Mouse (Mus musculus): ENCODE results near the gene Tor2a. TPM values are rescaled to one million over a fixed set of nuclear protein-coding genes. Genes with fewer than 3 reads are reported as not detected.

Tor2a gene
- total and polyA plus RNA-seq, 3 experiments: 33.3 to 53.8 (median 41.4) TPM

DNA sequence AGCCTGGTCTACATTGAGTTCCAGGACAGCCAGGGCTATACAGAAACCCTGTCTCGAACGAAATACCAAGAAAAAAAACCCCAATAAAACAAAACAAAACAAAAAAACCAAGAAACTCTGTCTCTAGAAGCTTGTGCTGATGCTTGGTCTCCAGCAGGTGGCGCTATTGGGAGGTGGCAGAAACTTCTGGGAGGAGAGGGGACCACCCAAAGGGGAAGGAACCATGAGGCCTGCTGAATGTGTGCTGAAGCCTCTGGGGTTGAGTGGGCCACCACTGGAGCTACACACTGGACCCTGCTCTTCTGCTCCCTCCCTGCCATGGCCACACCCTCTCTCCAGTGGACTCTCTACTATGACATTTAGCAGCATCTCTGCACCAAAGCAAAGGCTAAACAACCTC, 48.4 kb upstream of the Tor2a start:
- H3K4me2 ChIP-seq (ENCODE audit: insufficient read depth, low read depth, poor library complexity, severe bottlenecking): no peak overlapping the region
- H3K9me3 ChIP-seq (replicated peaks; ENCODE audit: low read length): no peaks in the 10 kb centered on the region
- peaks cover 62 to 74% of the 10 kb centered on the region in 2 experiments for H3K36me3 ChIP-seq (replicated peaks in 1 of 2; ENCODE audit: control insufficient read depth in 1 of 2, insufficient read depth in 1 of 2, low read length in 1 of 2)
- no peak overlapping the region for H3K9ac ChIP-seq (ENCODE audit: insufficient read depth, low read depth)
- H3K27ac ChIP-seq (ENCODE audit: insufficient read depth, low read depth): no peak overlapping the region
- DNase-seq (ENCODE audit: extremely low read depth): peak; percentile 77
- H3K4me1 ChIP-seq (ENCODE audit: control insufficient read depth in 1 of 2, insufficient read depth in 2 of 2): peaks cover 16 to 30% of the 10 kb centered on the region in 2 experiments
- dilution Hi-C loops (cut with MboI; ENCODE audit: extremely low pct_ligation_motif_present, extremely low pct_unique_long_range_greater_than_20kb, low sequenced_read_pairs) (no loop called here), in situ Hi-C loops (cut with MboI; ENCODE audit: low pct_ligation_motif_present, low pct_unique_long_range_greater_than_20kb, low sequenced_read_pairs) (no loop called here)
- peaks cover 52% of the 10 kb centered on the region for H3K79me2 ChIP-seq (replicated peaks; ENCODE audit: control insufficient read depth, extremely low read depth, insufficient read depth, poor library complexity, severe bottlenecking)
- H3K4me3 ChIP-seq (replicated peaks in 1 of 3; ENCODE audit: low read depth in 2 of 3, low read length in 2 of 3, poor library complexity in 1 of 3): no peak overlapping the region
- TF ChIP-seq KAT2A (IDR thresholded peaks at IDR 0.05; ENCODE audit: insufficient replicate concordance, low read length): no peak
- TF ChIP-seq ZKSCAN1 (IDR thresholded peaks at IDR 0.05; ENCODE audit: borderline replicate concordance, low read depth, low read length): peak; percentile 45; the same call in 1 of the 2 replicates
- no peak for TF ChIP-seq RCOR1 (conservative IDR thresholded peaks at IDR 0.05; ENCODE audit: low read depth, low read length)
- TF ChIP-seq RAD21 (IDR thresholded peaks at IDR 0.05; ENCODE audit: low read depth, low read length): peak; percentile 51
- no peak for TF ChIP-seq MAZ (IDR thresholded peaks at IDR 0.05; ENCODE audit: low read depth, low read length)
- TF ChIP-seq CTCF (conservative IDR thresholded peaks at IDR 0.05 in 1 of 2, IDR thresholded peaks at IDR 0.05 in 1 of 2; ENCODE audit: low read depth in 2 of 2, low read length in 2 of 2): peak; percentile 65 to 79
- TF ChIP-seq BHLHE40 (IDR thresholded peaks at IDR 0.05; ENCODE audit: low read depth, low read length): no peak
- TF ChIP-seq CHD1 (IDR thresholded peaks at IDR 0.05; ENCODE audit: low read depth, low read length): no peak
- TF ChIP-seq ZC3H11A (IDR thresholded peaks at IDR 0.05; ENCODE audit: low read depth, low read length): no peak
- peak; percentile 62 for TF ChIP-seq SMC3 (IDR thresholded peaks at IDR 0.05; ENCODE audit: low read depth, low read length)
- no peak for TF ChIP-seq TBP (conservative IDR thresholded peaks at IDR 0.05; ENCODE audit: low read depth, low read length)
- H3K27me3 ChIP-seq (replicated peaks): no peaks in the 10 kb centered on the region

- dilution Hi-C loops (cut with MboI; ENCODE audit: extremely low pct_ligation_motif_present, extremely low pct_unique_long_range_greater_than_20kb, low sequenced_read_pairs): no loop called here
- in situ Hi-C loops (cut with MboI; ENCODE audit: low pct_ligation_motif_present, low pct_unique_long_range_greater_than_20kb, low sequenced_read_pairs): loop anchor here (5.0 kb wide), 1 partner anchor 48 kb away; the partner anchor contains the start of gene Tor2a
- Histone ChIP-seq H3K4me3 (replicated peaks in 1 of 3; ENCODE audit: low read depth in 2 of 3, low read length in 2 of 3, poor library complexity in 1 of 3) (no peak overlapping the region), H3K27ac (ENCODE audit: insufficient read depth, low read depth) (no peak overlapping the region), H3K79me2 (replicated peaks; ENCODE audit: control insufficient read depth, extremely low read depth, insufficient read depth, poor library complexity, severe bottlenecking) (peaks cover 52% of the 10 kb centered on the region), H3K9me3 (replicated peaks; ENCODE audit: low read length) (no peaks in the 10 kb centered on the region), H3K4me2 (ENCODE audit: insufficient read depth, low read depth, poor library complexity, severe bottlenecking) (no peak overlapping the region), H3K36me3 (replicated peaks in 1 of 2; ENCODE audit: control insufficient read depth in 1 of 2, insufficient read depth in 1 of 2, low read length in 1 of 2) (peaks cover 55 to 65% of the 10 kb centered on the region in 2 experiments), H3K27me3 (replicated peaks) (no peaks in the 10 kb centered on the region), H3K4me1 (ENCODE audit: control insufficient read depth in 1 of 2, insufficient read depth in 2 of 2) (peaks cover 26 to 40% of the 10 kb centered on the region in 2 experiments), H3K9ac (ENCODE audit: insufficient read depth, low read depth) (no peak overlapping the region)
- no peak for DNase-seq (ENCODE audit: extremely low read depth)
- TF ChIP-seq POLR2AphosphoS2 (IDR thresholded peaks at IDR 0.05; ENCODE audit: low read depth, low read length) (no peak), ZNF384 (IDR thresholded peaks at IDR 0.05; ENCODE audit: low read depth, low read length) (no peak), CHD1 (IDR thresholded peaks at IDR 0.05; ENCODE audit: low read depth, low read length) (no peak), USF1 (IDR thresholded peaks at IDR 0.05; ENCODE audit: low read depth, low read length) (no peak)
Measured at GRCm38 (mm10) chr2:32709521-32710137, 47.4 kb upstream of the Tor2a start.

All from CH12.LX (cell line).